Mouse (Mus musculus): ENCODE measurements around the gene Arhgef3.

Arhgef3 gene

DNA sequence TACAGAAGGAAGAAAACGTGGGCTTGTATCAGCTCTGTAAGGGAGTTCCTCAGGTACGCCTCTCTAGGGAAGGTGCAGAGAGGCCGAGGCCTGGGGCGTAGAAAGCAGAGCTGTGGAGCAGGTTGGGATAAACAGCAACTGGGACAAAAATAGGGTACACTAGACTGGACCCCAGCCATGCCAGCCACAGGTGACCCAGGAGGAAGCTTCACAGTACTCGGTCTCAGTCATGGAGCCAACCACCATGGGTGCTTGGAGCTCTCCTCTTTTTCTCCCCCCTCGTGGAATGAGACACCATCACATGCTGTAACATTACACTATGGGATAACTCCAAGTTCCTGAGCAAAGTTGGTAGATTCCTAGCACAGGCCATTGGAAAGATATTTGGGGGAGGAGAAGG, 201.0 kb downstream of the Arhgef3 start:
- DNase-seq (ENCODE audit: low spot score), result no peak

DNA sequence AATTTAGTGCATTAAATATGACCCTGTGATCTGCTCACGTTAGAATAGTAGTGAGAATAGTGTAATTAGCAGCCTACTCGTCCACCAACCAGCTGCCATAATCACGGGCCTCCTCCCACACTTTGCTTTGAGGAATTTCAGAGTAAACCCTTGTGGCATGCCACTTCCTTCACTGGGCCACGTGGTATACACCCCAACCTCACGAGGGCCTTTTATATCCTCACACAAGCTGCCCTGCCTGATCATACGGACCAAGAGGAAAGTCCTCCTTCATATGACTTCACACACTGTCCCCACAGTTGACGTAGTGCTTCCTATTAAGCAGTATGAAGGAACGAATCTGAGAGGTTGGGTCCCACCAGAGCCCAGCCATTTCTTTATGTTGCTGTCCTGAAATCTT, 202.4 kb downstream of the Arhgef3 start:
- no peak for DNase-seq (ENCODE audit: low spot score)

DNA sequence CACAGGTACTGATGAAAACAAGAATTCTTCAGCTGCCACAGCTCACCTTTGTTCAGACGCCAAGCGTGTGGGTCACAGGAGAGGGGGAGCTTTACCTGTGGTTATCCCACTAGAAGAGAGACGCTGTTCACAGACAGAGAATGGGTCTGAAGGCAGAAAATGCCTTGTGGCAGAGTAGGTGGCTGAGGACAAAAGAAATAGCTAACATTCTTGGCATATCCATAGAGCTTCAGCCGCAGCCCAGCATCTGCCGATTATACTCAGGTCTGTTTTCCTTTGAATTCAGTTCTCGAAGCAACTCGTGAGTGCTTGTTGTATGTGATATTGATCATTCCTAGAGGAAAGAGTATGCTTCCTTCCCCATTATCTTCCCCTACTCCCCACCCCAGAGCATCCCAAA, 204.7 kb downstream of the Arhgef3 start:
- no peak for DNase-seq (ENCODE audit: low spot score)

DNA sequence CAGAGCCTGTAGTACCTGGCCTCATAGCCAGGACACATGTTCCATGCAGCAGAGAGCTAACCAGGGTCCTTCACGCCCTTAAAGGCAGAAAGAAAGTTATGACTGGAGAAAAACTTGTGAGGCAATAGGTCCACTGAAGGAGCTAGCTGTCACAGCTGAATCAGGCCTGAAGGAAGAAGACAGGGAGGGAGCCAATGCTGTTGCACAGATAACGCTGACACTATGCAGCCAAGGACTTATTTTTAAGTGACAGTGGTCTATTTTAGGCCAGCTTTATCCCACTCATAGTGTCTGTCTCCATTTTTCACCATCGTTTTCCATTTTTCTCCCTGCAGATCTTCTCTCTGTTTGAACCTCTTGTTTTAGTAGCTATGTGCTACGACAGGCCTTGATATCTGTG, 207.3 kb downstream of the Arhgef3 start:
- no peak for DNase-seq (ENCODE audit: low spot score)

DNA sequence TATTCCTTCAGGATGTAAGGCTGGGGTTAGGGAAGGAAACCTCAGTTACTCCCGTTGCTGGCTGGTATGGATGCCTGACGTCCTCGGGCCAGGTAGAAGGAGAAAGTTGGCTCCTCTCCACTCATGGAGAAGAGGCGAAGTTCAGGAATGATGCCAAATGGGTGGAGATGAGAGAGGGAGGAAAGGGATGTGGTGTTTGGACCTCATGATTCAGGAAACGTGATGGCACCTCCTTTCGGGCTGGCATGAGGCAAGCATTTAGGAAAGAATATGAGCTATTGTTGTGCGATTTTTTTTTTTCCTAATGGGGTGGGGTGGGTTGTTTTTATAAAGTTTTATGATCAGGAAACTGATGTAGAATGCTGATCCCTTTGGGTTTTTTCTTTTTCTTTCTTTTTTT, 210.0 kb downstream of the Arhgef3 start:
- DNase-seq (ENCODE audit: low spot score), result no peak

DNA sequence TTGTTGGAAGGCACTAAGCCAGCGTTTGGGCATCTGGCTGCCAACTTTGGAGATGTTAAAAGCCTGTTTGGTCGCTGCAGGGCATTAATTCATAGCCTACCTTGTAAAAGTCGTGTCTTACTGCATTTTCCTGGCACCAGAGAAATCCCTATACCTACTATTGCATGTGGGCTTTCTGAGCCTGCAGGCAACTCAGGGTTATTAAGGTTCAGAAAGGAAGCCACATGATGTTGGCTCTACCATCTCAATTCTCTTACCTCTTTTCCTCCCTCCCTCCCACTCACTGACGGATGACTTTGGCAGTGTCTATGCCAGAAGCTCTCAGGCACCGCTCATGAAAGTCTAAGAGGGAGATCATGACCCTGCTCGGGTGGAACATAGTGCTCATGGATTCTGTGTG, 210.8 kb downstream of the Arhgef3 start:
- no peak for DNase-seq (ENCODE audit: low spot score)

DNA sequence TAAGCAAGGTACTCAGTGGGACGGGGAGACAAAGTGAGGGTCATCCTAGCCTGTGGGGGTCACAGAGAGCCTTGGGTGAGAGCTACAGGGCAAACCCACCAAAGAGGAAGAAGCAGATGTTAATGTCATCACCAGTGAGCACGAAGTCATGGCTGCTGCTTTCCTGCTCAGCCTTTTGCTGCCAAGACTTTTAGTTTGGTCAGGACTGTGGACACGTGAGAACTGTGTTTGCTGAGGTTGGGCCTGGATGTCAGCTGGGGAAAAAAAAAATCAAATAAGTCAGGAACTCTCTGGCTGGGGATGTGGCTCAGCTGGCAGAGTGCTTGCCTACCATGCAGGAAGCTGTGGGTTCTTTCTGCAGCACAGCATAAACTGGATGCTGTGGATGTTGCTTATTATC, 213.2 kb downstream of the Arhgef3 start:
- DNase-seq (ENCODE audit: low spot score), result no peak

DNA sequence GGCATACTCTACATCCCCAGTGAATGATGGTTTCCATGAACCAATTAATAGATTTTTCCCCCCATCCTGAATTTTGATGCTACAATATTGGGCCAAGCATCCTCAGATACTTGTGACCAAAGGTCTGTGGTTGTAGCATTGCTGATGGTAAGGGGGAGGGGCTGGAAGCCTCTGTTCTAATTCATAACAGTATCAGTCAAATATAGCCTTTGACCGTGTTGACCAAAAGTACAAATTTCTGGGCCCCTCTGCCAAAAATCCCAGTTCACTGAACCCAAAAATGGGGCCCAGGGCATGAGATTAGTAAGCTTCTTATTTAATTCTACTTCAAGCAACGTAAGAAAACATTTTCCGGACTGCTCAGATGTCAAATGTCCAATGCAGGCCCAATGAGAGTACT, 214.3 kb downstream of the Arhgef3 start:
- no peak for DNase-seq (ENCODE audit: low spot score)

DNA sequence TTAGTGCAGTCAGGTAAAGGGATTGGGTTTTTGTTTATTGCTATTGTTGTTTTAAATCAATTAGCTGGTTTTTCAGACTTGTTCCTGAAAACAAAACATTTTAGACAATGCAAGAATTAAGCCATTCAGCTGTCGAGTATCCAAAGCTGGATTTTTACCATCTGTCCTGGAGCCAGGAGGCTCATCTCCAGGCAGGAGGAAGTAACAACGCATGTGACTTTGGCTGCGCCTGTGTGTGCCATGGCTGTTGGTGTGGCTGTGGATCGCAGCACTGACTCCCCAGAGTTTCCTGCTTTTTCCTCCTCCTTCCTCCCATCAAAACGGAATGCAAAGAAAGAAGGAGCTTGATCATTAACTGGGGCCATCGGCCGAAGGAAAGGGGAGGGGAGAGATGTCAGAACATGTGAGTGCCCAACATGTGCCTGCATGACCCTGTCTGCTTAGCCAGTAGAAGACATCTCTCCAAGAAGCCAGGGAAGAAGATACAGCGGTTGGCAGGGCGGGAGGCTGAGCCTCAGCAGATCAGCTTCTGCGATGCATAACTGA, 216.9 kb downstream of the Arhgef3 start:
- no peak for DNase-seq (ENCODE audit: low spot score)

DNA sequence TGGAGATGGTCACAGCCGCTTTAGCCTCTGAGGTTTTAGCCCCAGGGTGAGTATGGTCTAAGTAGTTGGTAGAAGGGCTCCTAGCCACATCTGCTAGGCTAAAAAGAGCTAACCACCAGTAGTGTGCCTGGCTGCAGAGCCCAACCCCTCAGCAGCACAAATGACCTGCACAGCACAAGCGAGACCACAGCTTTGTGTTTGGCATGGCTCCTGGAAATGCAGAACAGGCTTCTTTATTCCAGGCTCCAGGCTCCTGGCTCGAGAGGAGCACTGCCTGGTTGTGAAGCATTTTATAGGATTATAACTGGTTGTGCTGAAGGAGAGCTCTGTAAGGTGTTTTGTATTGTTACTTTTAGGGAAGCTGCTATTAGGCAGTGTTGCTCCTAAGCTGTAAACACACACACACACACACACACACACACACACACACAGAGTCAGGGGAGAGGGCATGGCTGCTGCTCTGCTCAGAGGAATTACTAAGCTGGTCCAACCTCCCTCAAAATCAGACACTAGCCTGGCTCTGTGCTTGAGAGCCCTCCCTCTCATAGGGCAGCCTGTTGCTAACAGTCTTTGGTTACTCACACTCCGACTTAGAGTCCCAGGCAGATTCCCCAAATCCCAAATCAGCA, 217.8 kb downstream of the Arhgef3 start:
- DNase-seq (ENCODE audit: low spot score), result no peak

DNA sequence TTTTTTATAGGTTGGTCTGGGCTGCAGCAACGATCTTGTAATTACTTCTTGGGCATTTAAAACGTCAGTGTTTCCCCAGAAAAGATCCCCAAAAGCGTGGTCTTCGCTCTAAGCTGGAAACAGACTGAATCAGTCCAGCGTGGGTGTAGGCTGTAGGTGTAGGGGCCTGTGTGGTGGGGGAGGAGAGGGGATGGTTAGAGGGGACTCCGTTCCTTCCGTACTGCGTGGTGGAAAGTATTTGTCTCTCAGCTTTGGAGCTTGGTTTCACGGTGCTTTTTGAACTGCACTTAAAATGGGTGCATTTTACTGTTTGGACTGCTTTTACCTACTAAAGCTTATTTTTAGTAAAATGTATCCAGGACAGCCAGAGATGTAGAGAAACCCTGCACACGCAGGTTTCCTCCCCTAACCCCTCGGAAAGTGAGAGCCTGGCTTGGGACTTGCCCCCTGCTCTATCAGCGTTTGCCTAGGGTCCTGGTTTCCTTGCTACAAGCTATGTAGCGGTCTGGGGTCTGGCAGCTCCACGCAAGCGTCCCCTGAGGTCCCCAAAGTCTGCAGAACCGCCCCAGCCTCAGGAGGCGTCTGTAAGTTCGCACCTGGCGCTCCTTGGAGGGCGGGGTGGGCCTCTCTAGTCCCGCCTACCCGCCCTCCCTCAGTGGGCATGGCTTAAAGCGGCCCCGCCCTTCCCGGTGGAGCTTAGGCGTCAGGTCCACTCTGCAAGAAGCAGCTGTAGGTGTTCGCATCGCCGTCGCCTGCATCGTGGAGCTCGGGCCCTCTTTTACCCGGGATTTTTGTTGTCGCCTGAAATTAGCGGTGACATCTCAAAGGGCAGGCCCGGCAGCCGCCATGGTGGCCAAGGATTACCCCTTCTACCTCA, 220.9 kb downstream of the Arhgef3 start:
- peak; percentile 88 for DNase-seq (ENCODE audit: low spot score)

DNA sequence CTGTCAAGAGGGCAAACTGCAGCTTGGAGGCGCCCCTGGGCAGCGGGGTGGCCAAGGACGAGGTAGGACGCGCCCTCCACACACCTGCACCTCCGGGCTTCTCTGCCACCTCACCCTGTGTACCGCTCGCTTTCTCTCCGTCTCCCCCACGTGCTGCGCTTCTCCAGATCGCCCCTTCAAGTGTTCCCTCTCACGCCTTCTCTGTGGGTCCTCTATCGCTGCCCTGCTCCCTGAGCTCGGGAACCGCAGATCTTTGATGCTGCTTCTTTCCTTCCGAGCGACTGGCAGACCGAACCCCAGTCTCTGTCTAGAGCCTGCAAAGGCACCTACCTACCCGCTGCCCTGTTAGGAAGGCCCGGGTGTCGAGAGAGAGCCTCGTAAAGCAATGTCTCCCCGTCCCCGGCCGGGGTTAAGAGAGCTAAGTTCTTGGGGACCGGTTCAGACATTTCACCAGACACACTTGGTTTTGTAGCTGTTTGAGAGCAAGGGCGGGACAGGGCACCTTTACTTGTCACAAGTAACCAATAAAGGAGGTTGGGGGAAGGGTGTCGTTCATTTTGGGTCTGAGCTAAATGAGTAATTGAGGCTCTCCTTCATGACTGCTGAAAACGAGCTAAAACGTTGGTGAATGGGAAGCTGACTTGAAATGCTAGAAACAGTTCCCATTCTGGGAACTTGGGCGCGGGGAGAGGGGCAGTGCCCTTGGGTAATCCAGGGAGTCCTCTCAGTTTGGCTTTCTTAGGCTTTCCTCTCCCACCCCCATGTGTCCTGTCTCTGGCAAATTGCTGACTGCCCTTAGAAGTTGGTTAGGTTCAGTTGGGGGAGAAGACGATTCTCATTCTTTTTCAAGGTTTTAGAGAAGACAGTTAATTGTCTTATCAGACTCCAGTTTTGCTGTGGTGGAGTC, 221.8 kb downstream of the Arhgef3 start:
- no peak for DNase-seq (ENCODE audit: low spot score)

DNA sequence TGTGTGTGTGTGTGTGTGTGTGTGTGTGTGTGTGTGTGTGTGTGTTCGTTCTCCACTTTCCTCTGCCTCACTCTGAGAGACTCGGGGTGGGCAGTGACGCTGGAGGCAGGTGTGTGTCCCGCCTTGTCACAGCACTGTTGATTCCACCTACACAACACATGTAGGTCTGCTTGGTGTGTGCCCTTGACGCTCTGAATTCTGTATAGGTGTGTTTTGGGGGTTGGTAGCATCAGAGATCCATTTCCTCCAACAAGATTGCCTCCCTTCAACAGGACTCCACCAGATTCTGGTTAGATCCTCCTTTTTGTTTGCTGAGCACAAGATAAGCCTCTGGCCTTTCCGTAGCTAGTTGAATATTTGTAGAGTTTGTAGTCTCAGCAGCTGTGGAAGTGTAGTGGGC, 222.5 kb downstream of the Arhgef3 start:
- no peak for DNase-seq (ENCODE audit: low spot score)

DNA sequence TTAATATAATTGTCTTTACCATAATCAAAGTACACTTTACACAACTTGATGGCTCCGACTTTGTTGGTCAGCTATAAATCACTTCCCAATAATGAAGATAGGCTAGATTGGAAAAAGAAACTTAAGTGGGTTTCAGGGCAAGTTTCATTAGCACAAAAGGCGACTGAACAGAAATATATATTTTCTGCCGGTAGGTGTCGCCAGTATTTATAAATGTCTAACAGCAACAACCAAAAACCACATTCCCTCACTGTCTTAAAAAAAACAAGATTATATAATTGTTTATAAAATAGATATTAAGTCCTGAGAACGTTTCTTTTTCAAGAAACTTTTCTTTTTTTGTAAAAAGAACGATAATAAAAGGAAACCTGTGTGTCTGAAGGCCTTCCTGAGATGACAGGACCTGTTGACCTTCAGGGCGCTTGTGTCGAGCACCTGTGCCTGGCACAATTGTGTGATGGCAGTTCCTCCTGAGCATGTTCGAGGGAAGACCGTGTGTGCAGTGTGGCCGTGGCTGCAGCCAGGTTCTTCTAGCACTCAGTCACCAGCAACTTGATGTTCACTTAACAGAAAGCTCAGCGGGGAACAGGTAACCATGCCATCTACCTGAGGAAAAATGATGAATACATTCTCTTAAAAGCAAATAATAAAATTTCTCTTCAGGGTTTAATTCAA, 223.5 kb downstream of the Arhgef3 start:
- no peak for DNase-seq (ENCODE audit: low spot score)

DNA sequence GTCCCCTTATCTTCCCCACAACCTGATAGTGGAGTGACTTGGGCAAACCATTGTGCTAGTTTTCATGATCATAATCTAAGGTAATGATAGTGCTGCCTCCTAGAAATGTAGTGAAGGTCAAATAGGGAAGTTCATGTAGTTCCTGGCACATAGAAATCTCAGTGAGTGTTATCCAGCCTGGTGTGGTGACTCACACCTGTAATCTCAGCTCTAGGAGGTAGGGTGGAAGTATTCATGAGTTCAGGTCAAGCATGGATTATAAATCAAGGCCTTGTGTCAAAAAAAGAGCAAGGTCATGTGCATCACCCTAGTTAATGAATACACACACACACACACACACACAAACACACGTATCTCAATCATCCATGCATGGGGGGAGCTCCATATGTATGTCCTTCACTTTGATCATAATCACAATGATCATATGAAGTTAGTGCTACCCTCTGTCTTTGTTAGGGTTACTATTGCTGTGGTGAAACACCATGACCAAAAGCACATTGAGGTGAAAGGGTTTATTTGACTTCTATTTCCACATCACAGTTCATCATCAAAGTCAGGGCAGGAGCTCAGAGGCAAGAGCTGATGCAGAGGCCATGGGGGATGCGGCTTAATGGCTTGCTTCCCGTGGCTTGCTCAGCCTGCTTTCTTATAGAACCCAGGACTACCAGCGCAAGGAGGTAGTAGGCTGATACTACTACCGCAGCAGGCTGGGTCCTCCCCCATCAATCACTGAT, 226.2 kb downstream of the Arhgef3 start:
- DNase-seq (ENCODE audit: low spot score), result no peak

DNA sequence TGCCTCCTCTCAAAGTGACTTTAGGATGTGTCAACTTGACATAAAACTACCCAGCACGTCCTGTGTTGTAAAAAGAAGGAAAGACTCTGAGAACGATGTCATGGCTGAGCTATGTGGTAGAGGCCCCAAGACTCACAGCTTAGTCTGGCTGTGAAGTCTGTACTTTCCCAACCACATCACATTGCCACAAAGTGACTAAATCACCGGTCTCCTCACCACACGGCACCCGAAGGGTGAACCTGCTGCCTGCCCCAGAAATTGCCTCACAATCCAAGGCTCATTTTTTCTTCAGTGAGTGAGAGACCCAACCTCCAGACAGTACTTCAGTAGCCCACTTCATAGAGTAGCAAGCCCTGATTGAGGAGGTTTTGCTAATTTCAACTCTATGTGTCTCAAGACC, 226.8 kb downstream of the Arhgef3 start:
- no peak for DNase-seq (ENCODE audit: low spot score)

DNA sequence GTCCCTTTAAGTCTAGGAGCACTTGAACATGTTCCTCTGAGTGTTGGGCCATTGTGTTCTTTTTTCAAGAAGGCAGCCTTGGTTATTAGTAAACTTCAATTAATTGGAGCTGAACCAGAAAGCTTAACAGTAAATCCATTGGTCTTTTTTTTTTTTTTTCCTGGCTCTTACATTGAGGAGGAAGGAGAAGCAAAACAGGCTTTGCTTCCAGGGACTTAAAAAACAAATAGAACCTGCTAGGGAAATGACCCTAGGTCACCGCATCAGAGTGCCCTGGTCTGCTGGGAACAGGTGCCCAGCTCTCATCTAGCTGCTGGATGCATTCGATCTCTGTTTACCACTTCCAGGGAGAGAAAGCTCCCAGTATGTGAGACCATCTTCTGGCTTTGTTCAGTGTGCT, 227.8 kb downstream of the Arhgef3 start:
- DNase-seq (ENCODE audit: low spot score), result no peak

DNA sequence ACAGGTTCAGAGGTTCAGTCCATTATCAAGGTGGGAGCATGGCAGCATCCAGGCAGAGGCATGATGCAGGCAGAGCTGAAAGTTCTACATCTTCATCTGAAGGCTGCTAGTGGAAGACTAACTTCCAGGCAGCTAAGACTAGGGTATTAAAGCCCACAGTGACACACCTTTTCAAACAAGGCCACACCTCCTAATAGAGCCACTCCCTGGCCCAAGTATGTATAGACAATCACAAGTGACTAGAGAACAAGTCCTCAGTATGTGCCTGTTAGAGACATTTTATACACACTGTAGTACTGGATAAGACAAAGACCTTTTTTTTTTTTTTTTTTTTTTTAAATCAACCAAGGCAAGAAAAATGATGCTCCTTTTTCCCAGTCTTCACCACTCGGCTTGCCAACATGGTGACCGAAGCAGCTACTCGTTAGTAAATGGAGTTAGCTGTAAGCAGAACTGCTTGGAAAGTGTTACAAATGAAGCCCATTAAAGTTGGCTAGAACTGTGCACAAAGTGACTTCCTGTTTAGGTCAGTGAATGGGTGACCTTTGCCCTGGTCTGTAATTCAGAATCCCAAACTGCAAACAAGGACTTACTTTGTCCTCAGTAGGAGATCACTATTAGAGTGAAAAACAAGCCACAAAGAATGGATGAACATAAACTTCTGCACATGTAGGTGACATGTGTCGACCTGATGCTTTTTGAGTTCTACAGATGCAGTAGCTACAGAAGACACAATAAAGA, 229.7 kb downstream of the Arhgef3 start:
- DNase-seq (ENCODE audit: low spot score), result no peak

DNA sequence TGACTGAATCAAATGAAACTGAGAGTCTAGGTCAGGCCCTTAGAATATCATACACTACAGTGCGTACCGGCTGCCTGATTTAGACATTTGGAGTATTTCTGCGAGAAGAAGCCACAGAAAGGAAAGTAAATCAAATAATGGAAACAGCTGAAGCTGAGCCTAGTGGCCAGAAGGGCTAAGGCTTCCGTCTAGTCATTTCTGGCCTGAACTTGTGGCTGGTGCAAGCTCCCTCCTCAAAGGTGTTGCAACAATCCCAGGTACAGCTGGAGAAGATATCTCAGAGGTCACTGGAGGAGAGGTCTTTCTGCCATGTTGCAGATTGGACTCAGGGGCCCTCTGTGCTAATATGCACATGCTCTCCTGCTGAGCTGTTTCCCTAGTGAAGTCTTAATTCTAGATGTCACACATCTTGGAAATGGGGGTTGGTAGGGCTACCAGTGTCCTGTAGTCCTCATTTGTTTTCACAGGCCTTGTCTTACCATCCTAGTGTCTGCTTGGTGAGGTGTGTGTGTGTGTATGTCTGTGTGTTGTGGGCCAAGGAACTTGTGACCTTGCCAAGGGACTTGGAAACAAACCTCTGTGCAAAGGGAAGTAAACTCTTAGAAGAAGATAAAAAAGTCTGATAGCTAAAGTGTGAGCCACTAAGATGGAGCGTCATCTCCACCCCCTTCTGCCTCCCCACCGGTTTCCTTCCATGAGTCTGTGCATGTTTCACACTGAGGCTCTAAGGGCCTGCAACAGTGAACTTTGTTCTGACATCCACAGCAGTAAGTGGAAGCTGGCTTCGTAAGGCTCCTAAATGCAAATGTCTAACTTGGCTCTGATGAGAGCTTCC, 230.6 kb downstream of the Arhgef3 start:
- DNase-seq (ENCODE audit: low spot score), result no peak

DNA sequence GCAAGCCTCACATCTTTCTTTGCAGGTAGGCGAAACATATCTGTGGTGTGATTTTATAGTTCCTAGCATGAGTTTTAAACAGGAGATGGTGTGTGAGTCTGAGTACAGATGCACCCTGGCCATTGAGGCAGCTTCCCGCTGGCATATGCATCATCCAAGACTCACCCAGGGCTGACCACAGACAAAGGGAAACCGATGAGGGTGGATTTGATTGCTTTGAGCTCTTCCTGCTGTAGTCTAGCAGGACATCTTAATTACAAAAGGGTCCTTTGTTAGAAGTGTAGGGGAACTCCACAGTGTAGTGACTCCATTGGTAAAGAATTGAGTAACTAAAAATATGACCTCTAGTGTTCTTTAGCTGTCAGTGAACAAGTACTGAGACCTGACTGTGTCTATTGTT, 232.5 kb downstream of the Arhgef3 start:
- DNase-seq (ENCODE audit: low spot score), result no peak

Data from ovary, postnatal 36 days (tissue).